Comparison of ENCODE assay signal across 11 mouse cellular contexts in the genomic region with DNA sequence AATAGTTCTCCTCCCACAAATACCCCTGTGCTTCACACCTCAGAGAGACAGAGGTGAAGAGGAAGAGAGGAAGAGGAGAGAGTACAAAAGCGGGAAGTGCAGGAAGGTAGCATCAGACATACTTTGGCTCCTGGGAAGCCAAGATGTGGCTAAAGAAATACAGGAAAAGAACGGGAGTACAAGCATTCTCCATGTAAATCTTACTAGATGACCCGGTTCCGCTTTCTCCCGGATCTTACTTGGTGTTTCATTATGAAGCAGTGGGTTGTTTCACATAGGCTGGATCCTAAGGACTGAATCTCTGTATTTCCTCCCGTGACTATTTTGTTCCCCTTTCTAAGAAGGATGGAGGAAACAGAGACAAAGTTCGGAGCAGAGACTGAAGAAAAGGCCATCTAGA. TPM values are rescaled to one million over a fixed set of nuclear protein-coding genes. Genes with fewer than 3 reads are reported as not detected.
DNase-seq lines count a peak whose midpoint lies in the region; ATAC-seq and TF ChIP-seq lines count a peak whose summit lies in the region.
"Had no signal": no experiment of that assay in that cellular context is flagged by ENCODE, and none has a peak within 500 bp of the region (broad histone marks: within the 10 kb centered on the region; RNA-seq: fewer than 3 reads in every experiment).

No protein-coding gene starts in this region.

- H3K27ac ChIP-seq in intestine, embryonic 15.5 days, result peak overlapping the region; percentile 18; the same call in 1 of the 2 replicates
- no peak overlapping the region for H3K27ac ChIP-seq in intestine, postnatal 0 days (ENCODE audit: low read depth, low read length)
- no peak overlapping the region for H3K27ac ChIP-seq in embryonic facial prominence, embryonic 15.5 days (replicated peaks)
- peak overlapping the region; percentile 81 for H3K27ac ChIP-seq in midbrain, embryonic 10.5 days (replicated peaks)

- H3K9me3 ChIP-seq in intestine, embryonic 15.5 days, result no peaks in the 10 kb centered on the region
- H3K9me3 ChIP-seq in intestine, postnatal 0 days (ENCODE audit: control insufficient read depth), result no peaks in the 10 kb centered on the region
- H3K9me3 ChIP-seq in embryonic facial prominence, embryonic 15.5 days (replicated peaks), result no peaks in the 10 kb centered on the region
- H3K9me3 ChIP-seq in midbrain, embryonic 10.5 days (replicated peaks), result no peaks in the 10 kb centered on the region

- no peak for TF ChIP-seq CTCF in intestine, postnatal 0 days (IDR thresholded peaks at IDR 0.05; ENCODE audit: low read depth)

- 41% methylated on average over 7 of the region's 7 CpGs for WGBS in intestine, embryonic 15.5 days
- WGBS in intestine, postnatal 0 days, result 58% methylated on average over 7 of the region's 7 CpGs
- 61% methylated on average over 7 of the region's 7 CpGs for WGBS in embryonic facial prominence, embryonic 15.5 days
- 35% methylated on average over 7 of the region's 7 CpGs for WGBS in midbrain, embryonic 10.5 days

- DNase-seq in NIH3T3 (ENCODE audit: low read depth), result peak; percentile 11
- DNase-seq in midbrain, embryonic 10.5 days (ENCODE audit: low spot score), result no peak
- DNase-seq in cerebellum, postnatal 25 days, result no peak
- DNase-seq in spleen, postnatal 4 days (ENCODE audit: low spot score in 2 of 2), result no peak
- DNase-seq: layer of hippocampus, postnatal 36 days; liver, postnatal 0 days; thymus, postnatal 4 days had no signal

- H3K4me1 ChIP-seq in intestine, embryonic 15.5 days (replicated peaks), result peaks cover 28% of the 10 kb centered on the region
- H3K4me1 ChIP-seq in intestine, postnatal 0 days (replicated peaks; ENCODE audit: control insufficient read depth, insufficient read depth, low read length), result no peaks in the 10 kb centered on the region
- H3K4me1 ChIP-seq in embryonic facial prominence, embryonic 15.5 days, result peaks cover 20% of the 10 kb centered on the region
- peaks cover 94% of the 10 kb centered on the region for H3K4me1 ChIP-seq in midbrain, embryonic 10.5 days

- no peaks in the 10 kb centered on the region for H3K27me3 ChIP-seq in intestine, embryonic 15.5 days (replicated peaks)
- H3K27me3 ChIP-seq in intestine, postnatal 0 days (replicated peaks; ENCODE audit: control insufficient read depth, insufficient read depth, low read length), result no peaks in the 10 kb centered on the region
- no peaks in the 10 kb centered on the region for H3K27me3 ChIP-seq in embryonic facial prominence, embryonic 15.5 days
- no peaks in the 10 kb centered on the region for H3K27me3 ChIP-seq in midbrain, embryonic 10.5 days (ENCODE audit: low read depth, poor library complexity, severe bottlenecking)

- H3K36me3 ChIP-seq in intestine, embryonic 15.5 days, result no peaks in the 10 kb centered on the region
- H3K36me3 ChIP-seq in intestine, postnatal 0 days (ENCODE audit: control insufficient read depth, insufficient read depth), result no peaks in the 10 kb centered on the region
- no peaks in the 10 kb centered on the region for H3K36me3 ChIP-seq in embryonic facial prominence, embryonic 15.5 days
- H3K36me3 ChIP-seq in midbrain, embryonic 10.5 days, result peaks cover 38% of the 10 kb centered on the region
- H3K36me3 ChIP-seq: G1E had no signal

- no peak for ATAC-seq in intestine, embryonic 15.5 days
- ATAC-seq in intestine, postnatal 0 days, result no peak
- ATAC-seq in embryonic facial prominence, embryonic 15.5 days (ENCODE audit: insufficient number of reproducible peaks, low FRiP score, low TSS enrichment, low read depth), result no peak
- ATAC-seq: liver, postnatal 0 days had no signal

- H3K4me2 ChIP-seq in intestine, embryonic 15.5 days (replicated peaks), result peak overlapping the region; percentile 15
- H3K4me2 ChIP-seq in intestine, postnatal 0 days (replicated peaks; ENCODE audit: low read depth), result no peak overlapping the region; the same call in 1 of the 2 replicates
- peak overlapping the region; percentile 12; the same call in 1 of the 2 replicates for H3K4me2 ChIP-seq in embryonic facial prominence, embryonic 15.5 days (replicated peaks)

- no peak overlapping the region for H3K9ac ChIP-seq in intestine, embryonic 15.5 days
- H3K9ac ChIP-seq in intestine, postnatal 0 days (ENCODE audit: low read depth, low read length), result no peak overlapping the region
- no peak overlapping the region for H3K9ac ChIP-seq in embryonic facial prominence, embryonic 15.5 days
- H3K9ac ChIP-seq: liver, postnatal 0 days had no signal

- H3K4me3 ChIP-seq in intestine, embryonic 15.5 days (replicated peaks), result no peak overlapping the region
- no peak overlapping the region for H3K4me3 ChIP-seq in intestine, postnatal 0 days (ENCODE audit: low read depth, low read length)
- no peak overlapping the region for H3K4me3 ChIP-seq in embryonic facial prominence, embryonic 15.5 days (replicated peaks)
- H3K4me3 ChIP-seq in midbrain, embryonic 10.5 days, result peak overlapping the region; percentile 31

RNA-seq across cellular contexts. Expression of a gene that starts 43.9 kb away (rescaled TPM):
- 5.0 and 5.5 TPM in 2 replicates for polyA plus RNA-seq in intestine, embryonic 15.5 days (2015; fragmentation: Nextera tagmentation; extraction: Ambion mirVana)
- polyA plus RNA-seq in intestine, postnatal 0 days (2015; fragmentation: Nextera tagmentation; extraction: Ambion mirVana), result 1.5 and 1.9 TPM in 2 replicates
- 5.3 and 5.8 TPM in 2 replicates for polyA plus RNA-seq in embryonic facial prominence, embryonic 15.5 days (2015; fragmentation: Nextera tagmentation; extraction: Ambion mirVana)
- 45.9 and 65.2 TPM in 2 replicates for polyA plus RNA-seq in midbrain, embryonic 10.5 days (2016; fragmentation: Nextera tagmentation; extraction: Ambion mirVana)
- polyA plus RNA-seq: G1E had no signal

Comparison
In these comparisons a context has a peak if more than half of its experiments do, and no peak if none do; other contexts are left out.
1. H3K27ac ChIP-seq: peak in intestine, embryonic 15.5 days (single experiment) and midbrain, embryonic 10.5 days (single experiment); none in intestine, postnatal 0 days (single experiment) and embryonic facial prominence, embryonic 15.5 days (single experiment).